Mouse (Mus musculus) intestine, embryonic 14.5 days (tissue): Measurements from ENCODE around the gene Cnpy3. TPM values are rescaled to one million over a fixed set of nuclear protein-coding genes. Genes with fewer than 3 reads are reported as not detected.

Source experiments
- ATAC-seq: fragments of 200-750 bp; cut with Nextera tagmentation; replicated peaks from 2 replicates; pipeline ENCODE4 v1.8.0; 2017; ENCODE audit warnings: low read depth, moderate number of reproducible peaks, moderate TSS enrichment, moderate library complexity; ENCODE audit not compliant: low FRiP score, low TSS enrichment
- DNase-seq: peaks from one replicate; pipeline ENCODE4 v3.0.0-alpha.2; 2018; ENCODE audit warnings: low spot score
- H3K27ac ChIP-seq: fragments of 300-500 bp; sonication (generic); 2 replicates; pipeline ENCODE4 v1.5.1; 2014; ENCODE audit warnings: low read depth, mild to moderate bottlenecking, control low read depth
- H3K27me3 ChIP-seq: fragments of 300-500 bp; sonication (generic); replicated peaks from 2 replicates; pipeline ENCODE4 v1.6.1; 2014; ENCODE audit warnings: low read length, control low read depth; ENCODE audit not compliant: control insufficient read depth, insufficient read depth
- H3K36me3 ChIP-seq: fragments of 300-500 bp; sonication (generic); 2 replicates; pipeline ENCODE4 v1.6.1; 2014; ENCODE audit warnings: low read length, control low read depth; ENCODE audit not compliant: control insufficient read depth, insufficient read depth
- H3K4me1 ChIP-seq: fragments of 300-500 bp; sonication (generic); replicated peaks from 2 replicates; pipeline ENCODE4 v1.6.1; 2014; ENCODE audit warnings: low read length, control low read depth, mixed read lengths; ENCODE audit not compliant: control insufficient read depth, insufficient read depth
- H3K4me2 ChIP-seq: fragments of 300-500 bp; sonication (generic); 2 replicates; pipeline ENCODE4 v1.6.1; 2014; ENCODE audit warnings: low read length
- H3K4me3 ChIP-seq: fragments of 300-500 bp; sonication (generic); 2 replicates; pipeline ENCODE4 v1.5.1; 2014; ENCODE audit warnings: low read depth, low read length, control low read depth, mixed read lengths
- H3K9ac ChIP-seq: fragments of 300-500 bp; sonication (generic); 2 replicates; pipeline ENCODE4 v1.6.1; 2014; ENCODE audit warnings: mild to moderate bottlenecking, low read length
- H3K9me3 ChIP-seq: fragments of 300-500 bp; sonication (generic); 2 replicates; pipeline ENCODE4 v1.6.1; 2016; ENCODE audit warnings: low read length, control low read depth; ENCODE audit not compliant: control insufficient read depth
- WGBS: fragments of 180-500 bp; shearing (Covaris S2); extraction: QIAGEN DNeasy Blood & Tissue Kit; methylation state at CpG from one replicate; pipeline ENCODE4 v1.1.7; 2014; 5-methylcytosine and 5-hydroxymethylcytosine counted together
- polyA plus RNA-seq: library from polyadenylated mRNA; unstranded; fragments of >200 nt; fragmentation: Nextera tagmentation; extraction: Ambion mirVana; gene quantifications from 2 replicates; pipeline ENCODE4 v1.2.1, GENCODE M21; 2014

Cnpy3 gene
- polyA plus RNA-seq, 1 experiment from 2014 or later, result 69.0 TPM

GRCm38 (mm10) chr17:46691390-46691789 lies 60.6 kb downstream of the Cnpy3 start:
- H3K27ac ChIP-seq, result no peak overlapping the region
- no peak overlapping the region for H3K4me3 ChIP-seq
- H3K27me3 ChIP-seq, result no peaks in the 10 kb centered on the region
- DNase-seq, result no peak
- H3K36me3 ChIP-seq, result peaks cover 32% of the 10 kb centered on the region
- H3K4me2 ChIP-seq, result no peak overlapping the region
- H3K4me1 ChIP-seq, result no peaks in the 10 kb centered on the region
- 82% methylated on average over 2 of the region's 2 CpGs for WGBS
- no peak overlapping the region for H3K9ac ChIP-seq
- no peaks in the 10 kb centered on the region for H3K9me3 ChIP-seq
- no peak for ATAC-seq

- WGBS, result 91% methylated on average over 12 of the region's 12 CpGs
- Histone ChIP-seq H3K36me3 (peaks cover 35% of the 10 kb centered on the region), H3K9me3 (no peaks in the 10 kb centered on the region), H3K27ac (no peak overlapping the region), H3K4me3 (no peak overlapping the region), H3K4me1 (no peaks in the 10 kb centered on the region), H3K4me2 (no peak overlapping the region), H3K9ac (no peak overlapping the region), H3K27me3 (no peaks in the 10 kb centered on the region)
- DNase-seq (no peak), ATAC-seq (no peak)
Observed at GRCm38 (mm10) chr17:46690665-46691064, 61.3 kb downstream of the Cnpy3 start.

- no peak for DNase-seq
- ATAC-seq, result no peak
- Histone ChIP-seq H3K4me2 (no peak overlapping the region), H3K9me3 (no peaks in the 10 kb centered on the region), H3K4me3 (no peak overlapping the region), H3K36me3 (peaks cover 58% of the 10 kb centered on the region), H3K9ac (no peak overlapping the region), H3K4me1 (peaks cover 7% of the 10 kb centered on the region; the same call in 1 of the 2 replicates), H3K27me3 (no peaks in the 10 kb centered on the region), H3K27ac (no peak overlapping the region)
- 92% methylated on average over 6 of the region's 6 CpGs for whole genome bisulfite sequencing
Observed at GRCm38 (mm10) chr17:46685913-46686312, 66.1 kb downstream of the Cnpy3 start.

Other genes starting within 250 kb of the Cnpy3 start
- gene Cul9, start 205.8 kb downstream of the Cnpy3 start, polyA plus RNA-seq, result 3.8 and 3.9 TPM in 2 replicates
- 11.9 and 12.4 TPM in 2 replicates for gene Srf, start 196.0 kb downstream of the Cnpy3 start, polyA plus RNA-seq
- gene Ptk7, start 122.7 kb downstream of the Cnpy3 start, polyA plus RNA-seq, result 54.0 and 56.6 TPM in 2 replicates
- 42.1 and 45.7 TPM in 2 replicates for gene Klc4, start 106.2 kb downstream of the Cnpy3 start, polyA plus RNA-seq
- 134 and 144 TPM in 2 replicates for gene Mrpl2, start 106.0 kb downstream of the Cnpy3 start, polyA plus RNA-seq
- 43.4 and 43.7 TPM in 2 replicates for gene Cul7, start 101.9 kb downstream of the Cnpy3 start, polyA plus RNA-seq
- gene Rrp36, start 77.9 kb downstream of the Cnpy3 start, polyA plus RNA-seq, result 49.1 and 57.7 TPM in 2 replicates
- gene Mea1, start 73.4 kb downstream of the Cnpy3 start, polyA plus RNA-seq, result 156 and 161 TPM in 2 replicates
- gene Klhdc3, start 71.3 kb downstream of the Cnpy3 start, polyA plus RNA-seq, result 109 and 110 TPM in 2 replicates
- 85.6 and 88.5 TPM in 2 replicates for gene Ppp2r5d, start 47.1 kb downstream of the Cnpy3 start, polyA plus RNA-seq
- 18.3 and 20.8 TPM in 2 replicates for gene Pex6, start 40.8 kb downstream of the Cnpy3 start, polyA plus RNA-seq
- 0.23 and 1.5 TPM in 2 replicates for gene Gnmt, start 23.0 kb downstream of the Cnpy3 start, polyA plus RNA-seq
- gene Ptcra, start 11.5 kb upstream of the Cnpy3 start, polyA plus RNA-seq, result 0.69 and 0.74 TPM in 2 replicates
- 87.5 and 89.9 TPM in 2 replicates for gene 2310039H08Rik, start 20.4 kb upstream of the Cnpy3 start, polyA plus RNA-seq
- 133 and 150 TPM in 2 replicates for gene Rpl7l1, start 30.5 kb upstream of the Cnpy3 start, polyA plus RNA-seq
- gene Bicral, start 106.3 kb upstream of the Cnpy3 start, polyA plus RNA-seq, result 5.5 and 6.6 TPM in 2 replicates
- 50.5 and 54.8 TPM in 2 replicates for gene Tbcc, start 138.5 kb upstream of the Cnpy3 start, polyA plus RNA-seq
- gene Prph2, start 158.2 kb upstream of the Cnpy3 start, polyA plus RNA-seq, result not detected in 2 replicates